Mouse (Mus musculus) lung, adult 2 months (tissue): ENCODE data around the gene Peli3.

Source experiments
- CTCF ChIP-seq: fragments of 200-500 bp; IDR thresholded peaks from 2 replicates; pipeline ENCODE4 v1.5.1; 2011; ENCODE audit warnings: mild to moderate bottlenecking, low read length, control low read depth; ENCODE audit not compliant: insufficient read depth
- POLR2A ChIP-seq: fragments of 200-500 bp; IDR thresholded peaks from 2 replicates; pipeline ENCODE4 v1.6.1; 2011; ENCODE audit warnings: low read depth, mild to moderate bottlenecking, control low read depth, low read length, borderline replicate concordance; ENCODE audit errors: extremely low read depth

GRCm38 (mm10) chr19:4942551-4943252 is at the start of gene Peli3:
- TF ChIP-seq CTCF: no peak
- no peak; the same call in 1 of the 2 replicates for TF ChIP-seq POLR2A
